Mouse (Mus musculus) myocyte (in vitro differentiated cells): Measurements from ENCODE around the gene Dact1.

Experiments
- E2F4 ChIP-seq: IDR thresholded peaks from one replicate; pipeline ENCODE4 v1.6.1; 2011; ENCODE audit warnings: mild to moderate bottlenecking, control low read depth, moderate library complexity; ENCODE audit not compliant: insufficient read depth
- MAX ChIP-seq: IDR thresholded peaks from one replicate; pipeline ENCODE4 v1.6.1; 2011; ENCODE audit warnings: low read depth, mild to moderate bottlenecking, control low read depth
- MYOD1 ChIP-seq, 3 experiments: IDR thresholded peaks; one replicate each; pipeline ENCODE4 v1.6.1; 2011; ENCODE audit warnings: control low read depth in 2 of 3, low read depth in 2 of 3, mild to moderate bottlenecking in 2 of 3, moderate library complexity in 1 of 3; ENCODE audit not compliant: insufficient read length in 2 of 3, control insufficient read depth in 1 of 3
- MYOG ChIP-seq, 3 experiments: IDR thresholded peaks; one replicate each; pipeline ENCODE4 v1.6.1; 2011; ENCODE audit warnings: control low read depth in 2 of 3, low read depth in 2 of 3, mild to moderate bottlenecking in 2 of 3; ENCODE audit not compliant: insufficient read length in 2 of 3, control insufficient read depth in 1 of 3, insufficient read depth in 1 of 3
- POLR2A ChIP-seq: IDR thresholded peaks from one replicate; pipeline ENCODE4 v1.6.1; 2011; ENCODE audit warnings: low read depth, mild to moderate bottlenecking, control low read depth, moderate library complexity; ENCODE audit not compliant: insufficient read length
- POLR2AphosphoS2 ChIP-seq: IDR thresholded peaks from one replicate; pipeline ENCODE4 v1.6.1; 2011; ENCODE audit warnings: low read depth, control low read depth; ENCODE audit not compliant: insufficient read length
- SRF ChIP-seq: IDR thresholded peaks from one replicate; pipeline ENCODE4 v1.6.1; 2011; ENCODE audit warnings: low read depth; ENCODE audit not compliant: control insufficient read depth, insufficient read length
- TCF12 ChIP-seq: IDR thresholded peaks from one replicate; pipeline ENCODE4 v1.6.1; 2011; ENCODE audit warnings: mild to moderate bottlenecking, control low read depth; ENCODE audit not compliant: poor library complexity, insufficient read depth, severe bottlenecking
- USF1 ChIP-seq: IDR thresholded peaks from one replicate; pipeline ENCODE4 v1.6.1; 2011; ENCODE audit warnings: low read depth, mild to moderate bottlenecking, control low read depth, moderate library complexity

- TF ChIP-seq SRF (no peak), POLR2A (no peak), POLR2AphosphoS2 (no peak), TCF12 (no peak), MYOD1 (IDR thresholded peaks at IDR 0.05; ENCODE audit: control insufficient read depth in 1 of 3, insufficient read length in 2 of 3, low read depth in 2 of 3) (no peak), E2F4 (no peak), USF1 (no peak), MAX (no peak), MYOG (IDR thresholded peaks at IDR 0.05; ENCODE audit: control insufficient read depth in 1 of 3, insufficient read depth in 1 of 3, insufficient read length in 2 of 3, low read depth in 2 of 3) (no peak)
Measured at GRCm38 (mm10) chr12:71361616-71362015, 51.9 kb downstream of the Dact1 start.
